Comparison of ENCODE assay signal across 14 mouse cellular contexts in genomic region chr14:16552293-16552692, GRCm38 (mm10).
"Had no signal": no experiment of that assay in that cellular context is flagged by ENCODE, and none has a peak within 500 bp of the region (broad histone marks: within the 10 kb centered on the region; RNA-seq: fewer than 3 reads in every experiment).

No protein-coding gene starts in this region.

- DNase-seq: gastrocnemius, adult 2 months; gastrocnemius, postnatal 10 days; gastrocnemius, postnatal 25 days; heart, adult 2 months; heart, postnatal 10 days; kidney, adult 18-20 months; kidney, adult 8-10 months; kidney, postnatal 10 days; kidney, postnatal 25 days; layer of hippocampus, adult 9-11 months; layer of hippocampus, postnatal 36 days had no signal

- ATAC-seq: hindbrain, postnatal 0 days; intestine, postnatal 0 days; liver, embryonic 12.5 days had no signal
